Mouse (Mus musculus): ENCODE measurements around the gene Tor1b. TPM values are rescaled to one million over a fixed set of nuclear protein-coding genes. Genes with fewer than 3 reads are reported as not detected.
A peak's percentile ranks its signal among the peaks of the same experiment; 100 is the strongest.

Tor1b gene
- total and polyA plus RNA-seq, 3 experiments = 33.0 to 55.6 (median 36.9) TPM

GRCm38 (mm10) chr2:30958726-30959125 lies 6.0 kb downstream of the Tor1b start:
- H3K36me3 ChIP-seq (ENCODE audit: control insufficient read depth in 1 of 2, insufficient read depth in 2 of 2, low read length in 2 of 2) = peaks cover 9 to 10% of the 10 kb centered on the region in 2 experiments; a peak in 2 of 4 replicates
- H3K79me2 ChIP-seq (ENCODE audit: control insufficient read depth, insufficient read depth, low read length, poor library complexity) = peaks cover 34% of the 10 kb centered on the region
- H3K9me3 ChIP-seq (replicated peaks; ENCODE audit: insufficient read depth, low read length) = no peaks in the 10 kb centered on the region
- no peak overlapping the region for H3K9ac ChIP-seq (ENCODE audit: control insufficient read depth, low read depth, low read length, poor library complexity, severe bottlenecking)
- peaks cover 4 to 14% of the 10 kb centered on the region in 2 experiments; a peak in 3 of 4 replicates for H3K4me1 ChIP-seq (ENCODE audit: control insufficient read depth in 1 of 2, insufficient read depth in 2 of 2, low read length in 2 of 2)
- no peak overlapping the region for H3K4me3 ChIP-seq (ENCODE audit: control insufficient read depth in 1 of 2, insufficient read depth in 1 of 2, low read depth in 2 of 2, low read length in 2 of 2)
- H3K27ac ChIP-seq (ENCODE audit: control insufficient read depth, low read depth, low read length) = no peak overlapping the region
- TF ChIP-seq CHD2 (IDR thresholded peaks at IDR 0.05; ENCODE audit: low read length) (no peak), POLR2AphosphoS2 (IDR thresholded peaks at IDR 0.05; ENCODE audit: low read length) (no peak), POLR2A (IDR thresholded peaks at IDR 0.05; ENCODE audit: control insufficient read depth in 1 of 2, insufficient read depth in 1 of 2, low read depth in 1 of 2, low read length in 2 of 2, poor library complexity in 1 of 2) (peak in 1 of 2 experiments; percentile 26; a peak in 1 of 4 replicates)
- H3K27me3 ChIP-seq (ENCODE audit: control insufficient read depth in 1 of 2, insufficient read depth in 2 of 2, low read length in 2 of 2) = no peaks in the 10 kb centered on the region
- no peak for DNase-seq (ENCODE audit: low read depth, low spot score)

DNA sequence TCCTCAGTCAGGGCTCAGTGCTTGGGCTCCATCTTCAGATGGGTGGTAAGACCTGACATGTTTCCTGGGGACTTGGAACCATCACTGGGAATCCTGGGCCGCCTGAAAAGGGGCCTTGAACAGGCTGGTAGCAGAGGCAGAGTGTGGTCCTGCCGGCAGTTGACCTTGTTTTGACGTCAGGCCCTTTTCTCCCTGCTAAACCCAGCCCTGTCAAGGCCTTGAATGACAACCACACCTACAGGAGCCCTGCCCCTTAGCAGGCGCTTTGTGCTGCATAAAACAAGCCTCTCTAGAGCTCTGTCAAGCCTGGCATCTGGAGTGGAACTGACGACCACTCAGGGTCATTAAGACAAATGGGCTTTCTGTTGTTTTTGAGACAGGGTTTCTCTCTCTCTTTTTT lies 7.1 kb downstream of the Tor1b start:
- H3K9ac ChIP-seq (ENCODE audit: control insufficient read depth, low read depth, low read length, poor library complexity, severe bottlenecking) = no peak overlapping the region
- H3K4me1 ChIP-seq (ENCODE audit: control insufficient read depth in 1 of 2, insufficient read depth in 2 of 2, low read length in 2 of 2) = peaks cover 0 to 16% of the 10 kb centered on the region in 2 experiments; a peak in 2 of 4 replicates
- H3K9me3 ChIP-seq (replicated peaks; ENCODE audit: insufficient read depth, low read length) = no peaks in the 10 kb centered on the region
- H3K79me2 ChIP-seq (ENCODE audit: control insufficient read depth, insufficient read depth, low read length, poor library complexity) = peaks cover 22% of the 10 kb centered on the region
- H3K27me3 ChIP-seq (ENCODE audit: control insufficient read depth in 1 of 2, insufficient read depth in 2 of 2, low read length in 2 of 2) = no peaks in the 10 kb centered on the region
- TF ChIP-seq TCF12 (IDR thresholded peaks at IDR 0.05; ENCODE audit: low read depth, low read length) (no peak), ZKSCAN1 (IDR thresholded peaks at IDR 0.05; ENCODE audit: low read depth, low read length) (no peak), CTCF (IDR thresholded peaks at IDR 0.05 in 2 of 3, conservative IDR thresholded peaks at IDR 0.05 in 1 of 3; ENCODE audit: control insufficient read depth in 1 of 3, insufficient read depth in 1 of 3, low read depth in 2 of 3, low read length in 3 of 3, poor library complexity in 1 of 3, severe bottlenecking in 1 of 3) (no peak), HCFC1 (IDR thresholded peaks at IDR 0.05; ENCODE audit: low read depth, low read length) (no peak), UBTF (IDR thresholded peaks at IDR 0.05; ENCODE audit: borderline replicate concordance, insufficient read depth, low read depth, low read length) (no peak), ZNF384 (IDR thresholded peaks at IDR 0.05; ENCODE audit: low read depth, low read length) (no peak), GABPA (IDR thresholded peaks at IDR 0.05; ENCODE audit: low read depth, low read length) (no peak), EP300 (IDR thresholded peaks at IDR 0.05; ENCODE audit: low read depth in 1 of 2, low read length in 2 of 2) (no peak), ZC3H11A (IDR thresholded peaks at IDR 0.05; ENCODE audit: low read depth, low read length) (no peak), BHLHE40 (IDR thresholded peaks at IDR 0.05; ENCODE audit: borderline replicate concordance, low read depth, low read length) (no peak), ZMIZ1 (IDR thresholded peaks at IDR 0.05; ENCODE audit: low read depth, low read length) (no peak), CHD1 (IDR thresholded peaks at IDR 0.05; ENCODE audit: low read depth, low read length) (no peak), E2F4 (IDR thresholded peaks at IDR 0.05; ENCODE audit: borderline replicate concordance, low read depth, low read length) (no peak), RCOR1 (IDR thresholded peaks at IDR 0.05; ENCODE audit: low read depth, low read length) (no peak), MYB (IDR thresholded peaks at IDR 0.05; ENCODE audit: low read depth, low read length) (no peak)
- DNase-seq (ENCODE audit: low read depth, low spot score) = no peak
- H3K27ac ChIP-seq (ENCODE audit: control insufficient read depth, low read depth, low read length) = no peak overlapping the region
- no peak overlapping the region for H3K4me3 ChIP-seq (ENCODE audit: control insufficient read depth in 1 of 2, insufficient read depth in 1 of 2, low read depth in 2 of 2, low read length in 2 of 2)
- H3K36me3 ChIP-seq (ENCODE audit: control insufficient read depth in 1 of 2, insufficient read depth in 2 of 2, low read length in 2 of 2) = peaks cover 9 to 10% of the 10 kb centered on the region in 2 experiments; a peak in 3 of 4 replicates
